Mouse (Mus musculus) layer of hippocampus, postnatal 25 days (tissue): ENCODE measurements around the gene Thsd4. TPM values are rescaled to one million over a fixed set of nuclear protein-coding genes. Genes with fewer than 3 reads are reported as not detected.
"Not testable (repeated sequence)": the region's sequence is repeated elsewhere in the genome, so short reads cannot be mapped to it uniquely, and the experiment has no call there.

Experiments
- DNase-seq, 2 experiments: peaks; one replicate each; pipeline ENCODE4 v3.0.0; 2022; ENCODE audit warnings: mixed read lengths in 2 of 2, low spot score in 1 of 2; ENCODE audit errors: extremely low spot score in 1 of 2
- total RNA-seq, 2 experiments: library from RNA; stranded (reverse); gene quantifications; 2 replicates each; pipeline ENCODE4 v1.2.3; 2021

Gene Thsd4
- total RNA-seq, 2 experiments from 2014 or later, result 23.5 to 24.6 TPM

GRCm38 (mm10) chr9:59959276-59959675, 562.6 kb downstream of the Thsd4 start:
- DNase-seq, result peak; percentile 29 to 64

DNA sequence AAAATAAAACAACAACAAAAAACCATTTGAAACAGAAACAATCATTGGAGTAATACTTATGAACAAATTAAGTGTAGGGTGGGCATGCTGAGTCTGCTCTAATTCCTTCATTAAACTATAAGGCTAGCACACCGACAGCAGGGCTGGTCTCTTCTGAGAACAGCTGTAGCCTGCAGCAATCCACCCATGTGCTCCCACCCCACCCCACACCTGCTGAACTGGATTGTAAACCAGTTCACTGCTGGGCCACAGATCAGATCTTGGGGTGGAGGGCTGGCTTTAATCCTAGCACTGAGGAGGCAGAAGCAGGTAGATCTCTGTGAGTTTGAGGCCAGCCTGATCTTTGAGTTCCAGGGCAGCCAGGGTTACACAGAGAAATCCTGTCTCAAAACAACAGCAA, 563.7 kb downstream of the Thsd4 start:
- DNase-seq, result not testable (repeated sequence)

DNA sequence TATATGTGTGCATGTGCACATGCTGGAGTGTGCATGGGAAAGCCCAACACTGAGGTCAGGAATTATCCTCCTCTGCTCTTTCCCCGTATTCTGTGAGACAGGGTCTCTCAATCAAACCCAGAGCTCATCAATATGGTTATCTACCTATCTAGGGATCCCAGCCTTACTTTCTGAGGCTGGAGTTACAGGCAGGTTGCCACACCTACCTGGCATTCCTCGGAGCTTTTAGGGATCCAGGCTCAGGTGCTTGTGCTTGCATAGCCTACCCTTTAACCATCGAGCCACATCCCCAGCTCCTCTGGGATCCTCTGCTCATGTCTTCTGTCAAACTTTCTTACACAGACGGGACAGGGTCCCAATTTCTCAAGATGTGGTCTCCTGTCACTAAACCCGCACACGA, 565.4 kb downstream of the Thsd4 start:
- DNase-seq, result no peak

GRCm38 (mm10) chr9:59955692-59956091, 566.2 kb downstream of the Thsd4 start:
- no peak for DNase-seq

GRCm38 (mm10) chr9:59955199-59955598, 566.6 kb downstream of the Thsd4 start:
- no peak for DNase-seq

- DNase-seq, result no peak
Observed at GRCm38 (mm10) chr9:59953556-59953955, 568.3 kb downstream of the Thsd4 start.

- DNase-seq, result no peak
Observed at GRCm38 (mm10) chr9:59952515-59953070, 569.3 kb downstream of the Thsd4 start.

- no peak for DNase-seq
Observed at GRCm38 (mm10) chr9:59951943-59952342, 569.9 kb downstream of the Thsd4 start.

DNA sequence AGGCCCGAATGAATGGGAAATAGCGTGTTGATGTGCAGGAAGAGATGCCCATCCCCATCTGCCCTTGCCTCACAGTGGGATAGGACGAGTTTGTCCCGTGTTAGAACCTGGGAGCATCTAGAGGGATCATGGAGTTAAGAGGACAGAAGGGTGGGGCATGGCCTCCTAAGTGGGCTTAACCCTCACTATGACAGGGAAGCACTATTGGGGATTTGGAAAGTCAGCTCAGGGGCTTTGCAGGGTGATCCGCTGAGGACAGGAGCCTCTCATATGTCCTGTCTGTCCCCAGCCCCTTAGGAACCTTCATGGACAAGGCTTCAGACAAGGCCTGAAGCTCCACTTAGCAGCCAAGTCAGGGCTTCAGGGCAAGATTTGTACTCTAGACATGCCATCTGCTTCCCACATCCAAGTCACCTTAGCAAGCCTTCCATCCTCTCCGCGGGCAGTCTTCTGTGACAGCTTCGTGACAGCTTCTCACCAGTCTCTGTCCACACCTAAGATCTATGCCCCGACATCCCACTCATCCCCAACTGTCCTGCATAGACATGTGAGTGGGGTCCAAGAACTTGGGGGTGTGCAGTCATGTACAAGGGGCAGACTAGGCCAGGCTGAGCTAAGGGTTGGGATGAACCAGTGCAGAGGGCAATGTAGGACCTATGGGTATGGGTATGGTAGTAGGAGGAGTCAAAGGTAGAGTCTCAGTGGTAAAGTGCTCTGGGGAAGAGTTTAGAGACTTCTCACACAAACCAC, 570.7 kb downstream of the Thsd4 start:
- DNase-seq, result no peak

DNA sequence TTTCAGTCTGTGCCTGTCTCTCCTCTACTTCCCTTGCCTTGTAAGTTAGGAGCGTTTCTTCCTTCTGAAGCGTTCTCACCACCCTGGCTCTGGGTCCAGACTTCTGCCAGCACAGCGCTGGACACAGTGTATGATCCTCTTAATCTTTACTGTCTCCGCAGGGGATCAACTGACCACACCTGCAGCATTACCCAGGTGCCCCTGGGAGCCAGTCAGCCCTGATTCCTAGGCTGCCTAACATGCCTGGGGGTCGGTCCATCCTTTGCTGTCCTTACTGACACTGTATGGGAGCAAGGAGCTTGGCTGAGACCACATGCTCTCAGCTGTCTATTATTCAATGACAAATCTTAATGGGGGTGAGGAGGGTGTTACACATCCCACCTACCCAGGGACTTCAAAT, 571.9 kb downstream of the Thsd4 start:
- DNase-seq, result no peak

- no peak for DNase-seq
Observed at GRCm38 (mm10) chr9:59949511-59949910, 572.3 kb downstream of the Thsd4 start.

DNA sequence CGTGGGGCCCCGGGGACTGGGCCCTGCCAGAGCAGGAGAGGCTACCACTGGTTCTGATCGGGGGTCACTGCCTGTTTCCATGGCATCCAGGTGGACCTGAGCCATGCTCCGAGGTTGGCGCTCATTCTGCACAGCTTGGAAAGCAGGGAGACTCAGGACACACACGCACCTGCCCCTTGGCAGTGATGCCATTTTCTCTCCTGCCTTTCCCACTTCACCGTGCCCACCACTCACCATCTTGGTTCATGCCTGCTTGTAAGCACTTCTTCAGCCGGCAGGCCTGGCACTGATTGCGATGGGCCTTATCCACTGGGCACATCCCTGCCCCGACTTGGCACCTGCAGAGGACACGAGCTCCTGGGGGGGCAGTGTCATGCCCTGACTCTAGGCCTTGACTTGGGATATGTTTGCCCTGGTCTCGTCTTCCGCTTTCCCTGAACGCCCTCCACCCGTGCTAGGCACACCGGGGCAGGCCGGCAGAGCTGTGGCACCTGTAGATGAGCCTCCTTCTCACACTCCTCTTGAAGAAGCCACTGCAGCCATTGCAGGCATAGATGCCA, 573.1 kb downstream of the Thsd4 start:
- DNase-seq, result no peak

DNA sequence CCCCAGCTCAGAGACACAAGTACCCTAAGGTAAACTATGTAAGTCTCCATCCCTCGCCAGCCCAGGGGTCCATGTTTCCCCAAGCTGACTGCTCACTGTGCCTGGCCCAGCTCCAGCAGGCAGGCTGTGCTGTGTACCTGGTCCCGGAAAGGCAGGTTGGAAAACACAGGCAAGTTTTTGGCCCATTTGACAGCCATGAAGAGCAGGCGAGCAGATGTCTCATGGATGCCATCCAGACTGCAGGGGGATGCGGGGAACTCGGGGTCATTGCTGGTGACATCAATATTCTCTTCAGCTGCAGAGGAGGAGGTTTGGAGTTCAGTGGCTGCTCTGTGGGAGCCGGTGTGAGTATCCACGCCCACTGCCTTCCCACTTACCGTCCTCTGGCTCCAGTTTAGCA, 573.6 kb downstream of the Thsd4 start:
- no peak for DNase-seq

DNA sequence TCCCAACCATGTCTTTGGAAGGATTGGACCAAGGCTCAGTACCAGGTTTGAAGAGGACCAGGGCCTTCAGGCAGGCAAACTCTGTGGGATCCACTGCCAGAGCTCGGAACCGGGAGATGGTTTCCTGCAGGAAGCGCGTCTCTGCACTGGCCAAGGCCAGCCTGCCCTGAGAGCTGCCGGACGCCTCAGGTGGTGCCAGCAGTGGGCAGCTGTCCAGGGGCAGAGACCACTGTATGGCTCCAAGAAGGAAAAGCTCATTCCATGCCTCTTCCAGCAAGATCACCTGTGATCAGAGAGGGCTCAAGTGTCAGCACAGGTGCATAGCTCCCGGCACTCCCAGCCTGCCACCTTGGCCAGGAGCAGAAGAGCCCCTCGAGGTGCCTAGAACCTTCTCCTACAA, 574.6 kb downstream of the Thsd4 start:
- DNase-seq, result no peak

GRCm38 (mm10) chr9:59945241-59945640, 576.6 kb downstream of the Thsd4 start:
- DNase-seq, result no peak

- no peak for DNase-seq
Observed at GRCm38 (mm10) chr9:59943826-59944225, 578.0 kb downstream of the Thsd4 start.

DNA sequence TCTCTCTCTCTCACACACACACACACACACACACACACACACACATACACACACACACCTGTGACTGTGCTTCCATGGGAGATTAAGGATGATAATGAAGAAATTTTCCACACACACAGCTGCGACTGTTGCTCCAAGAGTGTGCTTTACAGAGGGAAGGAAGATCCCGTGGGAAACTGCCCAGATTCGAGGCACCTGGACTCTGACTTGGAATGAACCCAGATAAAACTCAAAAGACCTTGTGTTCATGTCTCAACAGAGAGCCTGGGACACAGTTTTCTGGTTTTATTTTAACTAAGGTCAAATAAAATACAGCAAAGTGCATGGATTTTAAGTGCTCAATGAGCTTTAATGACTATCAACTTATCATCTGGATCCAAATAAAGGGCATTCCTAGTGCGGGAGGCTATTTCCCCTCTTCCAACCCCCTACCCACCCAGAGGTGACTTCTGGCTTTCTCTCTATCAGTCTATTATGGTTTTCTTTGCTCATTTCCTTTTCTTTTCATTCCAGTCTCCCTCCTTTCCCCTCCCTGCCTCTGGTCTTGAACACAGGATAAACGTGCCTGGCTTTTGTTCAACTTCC, 579.3 kb downstream of the Thsd4 start:
- DNase-seq, result no peak

DNA sequence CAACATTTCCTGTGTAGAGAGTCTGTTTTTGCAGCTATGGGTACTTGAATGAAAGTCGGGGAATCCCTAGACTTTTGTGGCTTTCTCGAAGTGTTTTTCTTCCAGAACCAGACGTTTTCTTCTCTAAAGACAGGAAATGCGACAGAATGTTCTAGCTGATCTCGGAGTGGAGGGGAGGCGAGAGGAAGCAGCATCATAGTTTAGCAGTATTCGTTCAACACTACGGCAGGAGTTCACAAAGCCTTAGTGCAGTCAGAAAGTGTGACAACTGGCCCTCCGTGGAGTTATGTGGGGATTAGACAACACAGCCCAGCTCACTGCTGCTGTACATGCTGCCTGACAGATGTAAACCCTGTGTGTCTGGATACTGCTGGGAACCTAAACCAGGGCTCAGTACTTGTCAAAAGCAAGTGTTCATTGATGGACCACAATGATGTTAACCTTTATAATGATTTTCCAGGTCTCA, 579.9 kb downstream of the Thsd4 start:
- DNase-seq, result no peak

DNA sequence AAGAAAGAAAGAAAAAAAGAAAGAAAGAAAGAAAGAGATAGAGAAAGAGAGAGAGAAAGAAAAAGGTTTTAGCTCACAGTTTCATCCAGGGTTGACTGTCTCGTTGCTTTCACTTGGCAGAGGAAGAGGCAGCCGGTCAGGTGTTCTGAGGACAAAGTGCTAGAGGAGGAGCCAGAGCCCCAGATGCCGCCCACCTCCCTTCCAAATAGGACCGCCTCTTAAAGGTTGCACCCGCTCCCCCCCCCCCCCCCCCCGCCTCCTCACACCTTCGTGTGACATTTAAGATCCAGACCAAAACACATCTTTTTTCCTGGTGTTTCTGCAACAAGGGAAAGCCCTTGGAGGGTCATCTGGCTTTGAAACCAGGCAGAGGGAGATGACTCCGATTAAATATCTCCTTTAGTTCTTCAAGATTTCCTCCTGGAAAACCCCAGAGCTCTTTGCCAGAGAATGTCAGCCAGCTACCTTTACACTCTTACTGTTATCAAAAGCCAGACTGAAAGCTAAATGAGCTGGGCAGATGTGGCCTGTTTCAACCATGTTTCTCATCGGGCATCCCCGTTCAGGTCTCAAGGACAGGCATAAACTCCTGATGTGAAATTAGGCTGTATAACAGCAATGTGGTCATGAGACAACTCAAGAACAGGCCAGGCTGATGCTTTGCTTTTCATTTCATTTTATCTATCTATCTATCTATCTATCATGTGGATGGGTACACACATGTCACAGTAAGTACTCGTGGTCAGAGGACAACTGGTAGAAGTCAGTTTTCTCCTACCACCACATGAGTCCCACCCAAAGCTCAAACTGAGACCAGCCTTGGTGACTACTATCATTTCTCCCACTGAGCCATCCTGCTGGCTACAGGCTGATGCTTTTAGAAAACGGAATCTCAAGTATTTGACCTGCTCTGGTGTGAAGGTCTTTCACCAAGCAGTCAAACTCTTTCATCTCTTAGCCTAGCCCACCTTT, 580.6 kb downstream of the Thsd4 start:
- DNase-seq, result no peak

DNA sequence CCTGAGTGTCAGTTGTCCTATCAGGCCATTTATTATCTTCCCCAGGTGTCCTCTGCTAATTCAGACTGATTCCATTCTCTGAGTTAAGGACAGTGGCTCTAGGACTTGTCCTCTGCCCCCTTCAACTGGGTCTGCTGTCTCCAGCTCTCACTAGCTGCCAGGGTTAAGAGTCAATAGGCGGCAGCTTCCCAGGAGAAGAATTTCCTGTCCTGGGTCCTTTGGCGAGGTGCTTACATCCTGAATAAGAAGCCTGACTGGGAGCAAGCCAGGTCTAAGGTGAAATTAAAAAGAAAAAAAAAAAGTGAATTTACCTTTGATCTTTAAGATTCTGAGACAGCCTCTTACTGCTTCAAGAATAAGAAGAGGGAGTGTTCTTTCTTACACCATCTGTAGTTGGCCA, 582.2 kb downstream of the Thsd4 start:
- no peak for DNase-seq
